Mouse (Mus musculus) Patski (cell line): Measurements from ENCODE around the gene Gnai2. TPM values are rescaled to one million over a fixed set of nuclear protein-coding genes. Genes with fewer than 3 reads are reported as not detected.

Experiments used
- ATAC-seq: fragments of 100-300 bp; one replicate; pipeline ENCODE4 v1.8.0; 2021
- CTCF ChIA-PET: fragments of 350-600 bp; sonication (Branson Sonifier 250); formaldehyde crosslinking; loops from one replicate; lab custom pipeline; 2022; ENCODE audit warnings: inconsistent platforms; lab: Charles Lee
- POLR2A ChIA-PET: fragments of 350-600 bp; sonication (Branson Sonifier 250); formaldehyde crosslinking; loops from one replicate; lab custom pipeline; 2022; ENCODE audit warnings: antibody characterized with exemption, inconsistent platforms; lab: Charles Lee
- DNase-seq: peaks from one replicate; pipeline ENCODE4 v3.0.0-alpha.2; 2011; ENCODE audit warnings: low read depth, low spot score
- H3K27me3 ChIP-seq: fragments of 371-371 bp; one replicate; pipeline ENCODE4 v1.5.1; 2021
- CTCF ChIP-seq: fragments of 100-300 bp; IDR thresholded peaks from one replicate; pipeline ENCODE4 v1.5.1; 2021
- in situ Hi-C: fragments of 300-500 bp; cut with MboI; formaldehyde crosslinking; loops from 3 replicates; pipeline ENCODE4 v1.11.1; 2018; ENCODE audit warnings: low pct_unique_long_range_greater_than_20kb, mixed read lengths
- polyA plus RNA-seq: library from polyadenylated mRNA; unstranded; gene quantifications from one replicate; pipeline ENCODE4 v1.2.3, GENCODE M21; 2021

The Gnai2 gene
- polyA plus RNA-seq, 1 experiment from 2014 or later = 592 TPM

DNA sequence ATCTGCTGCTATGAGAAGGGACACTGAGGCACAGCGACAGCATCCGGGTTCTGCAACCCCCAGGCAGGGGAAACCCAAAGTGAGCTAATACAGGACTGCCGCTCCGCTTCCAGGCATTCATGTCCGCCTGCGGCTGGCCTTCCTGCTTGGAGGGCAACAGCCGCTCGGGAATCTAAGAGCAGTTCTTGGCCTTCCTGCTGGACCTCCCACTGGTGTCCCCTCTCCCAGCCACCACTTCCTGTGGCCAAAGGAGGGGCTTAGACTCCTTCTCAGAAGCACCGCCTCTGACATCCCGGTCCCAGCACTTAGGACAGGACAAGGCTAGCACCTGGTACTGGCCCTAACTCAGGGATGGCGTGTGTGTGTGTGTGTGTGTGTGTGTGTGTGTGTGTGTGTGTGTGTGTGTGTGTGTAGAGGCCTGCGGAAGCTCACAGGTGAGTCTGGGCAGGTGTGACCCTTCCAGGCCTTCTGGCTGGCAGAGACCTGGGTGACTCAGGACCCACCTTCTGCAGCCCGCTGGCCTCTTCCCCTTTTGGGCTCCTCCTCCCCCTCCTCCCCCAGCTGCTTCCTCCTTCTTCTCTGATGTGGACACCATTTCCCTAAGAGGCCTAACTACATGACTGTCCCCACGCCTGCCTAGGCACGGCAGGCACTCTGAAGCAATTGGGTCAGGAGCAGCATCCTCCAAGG lies 6.3 kb downstream of the Gnai2 start:
- ATAC-seq (no peak), DNase-seq (no peak)
- no peak for TF ChIP-seq CTCF
- H3K27me3 ChIP-seq = no peaks in the 10 kb centered on the region
- ChIA-PET CTCF (interaction anchor here (1.3 to 2.8 kb wide), 2 partner anchors 16 to 26 kb away, joined by 3 to 19 read pairs; no protein-coding TSS in a partner anchor), POLR2A (interaction anchor here (0.5 to 0.6 kb wide), 2 partner anchors 78 to 239 kb away, joined by 3 to 5 read pairs; no protein-coding TSS in a partner anchor)
- in situ Hi-C loops = no loop called here

- no peaks in the 10 kb centered on the region for H3K27me3 ChIP-seq
- ChIA-PET CTCF (interaction anchor here (2.0 to 3.8 kb wide), 3 partner anchors 16 to 25 kb away, joined by 6 to 30 read pairs (median 24); no protein-coding TSS in a partner anchor), POLR2A (no interaction called here)
- in situ Hi-C loops = no loop called here
- ATAC-seq (no peak), DNase-seq (no peak)
- no peak for TF ChIP-seq CTCF
Observed at GRCm38 (mm10) chr9:107627387-107628255, 7.5 kb downstream of the Gnai2 start.

- ATAC-seq = peak; percentile 36
- H3K27me3 ChIP-seq = no peaks in the 10 kb centered on the region
- no peak for DNase-seq
- POLR2A ChIA-PET = interaction anchor here (0.5 to 1.5 kb wide), 2 partner anchors 8 to 329 kb away, joined by 3 read pairs; partner anchors contain the start of gene Gnai2
- CTCF ChIA-PET = interaction anchor here (0.8 to 3.8 kb wide), 6 partner anchors 9 to 24 kb away, joined by 3 to 30 read pairs (median 6); partner anchors contain the start of gene Gnai2
- TF ChIP-seq CTCF = no peak
- in situ Hi-C loops = no loop called here
Observed at GRCm38 (mm10) chr9:107626844-107627277, 8.3 kb downstream of the Gnai2 start.

DNA sequence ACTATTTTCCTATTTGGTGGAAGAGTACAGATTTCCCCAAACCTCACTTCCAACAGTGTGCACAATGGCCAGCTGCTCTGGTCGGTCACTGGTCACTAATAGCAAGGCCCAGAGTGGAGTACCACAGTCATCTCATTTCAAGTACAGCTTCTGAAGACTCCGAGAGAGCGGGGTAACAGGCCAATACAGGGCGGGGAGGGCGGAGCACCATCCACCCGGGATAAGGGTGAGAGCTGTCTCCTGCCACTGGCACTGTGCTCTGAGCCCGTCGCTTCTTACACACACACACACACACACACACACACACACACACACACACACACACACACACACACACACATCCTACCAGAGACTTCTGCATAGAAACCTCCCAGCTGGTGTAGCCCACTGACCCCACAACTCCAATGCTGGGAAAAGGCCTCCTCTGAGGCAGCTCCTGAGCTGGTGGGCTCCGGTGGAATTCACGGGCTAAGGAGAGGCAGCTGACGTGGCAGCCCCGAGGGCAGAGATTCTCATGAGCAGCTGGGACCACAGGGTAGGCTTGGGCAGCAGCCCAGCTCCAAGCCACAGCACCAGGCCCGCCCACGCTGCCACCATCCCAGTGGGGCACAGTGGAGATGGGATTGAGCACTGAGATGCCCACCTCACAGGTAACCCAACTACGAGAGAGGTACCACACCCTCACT lies 8.9 kb downstream of the Gnai2 start:
- ATAC-seq = peak; percentile 79
- ChIA-PET POLR2A (interaction anchor here (0.5 to 1.5 kb wide), 3 partner anchors 9 to 328 kb away, joined by 3 read pairs; partner anchors contain the start of gene Gnai2), CTCF (interaction anchor here (0.8 to 3.8 kb wide), 6 partner anchors 10 to 24 kb away, joined by 3 to 30 read pairs (median 6); partner anchors contain the start of gene Gnai2)
- no peak for TF ChIP-seq CTCF
- peak; percentile 87 for DNase-seq
- H3K27me3 ChIP-seq = no peaks in the 10 kb centered on the region
- in situ Hi-C loops = no loop called here

DNA sequence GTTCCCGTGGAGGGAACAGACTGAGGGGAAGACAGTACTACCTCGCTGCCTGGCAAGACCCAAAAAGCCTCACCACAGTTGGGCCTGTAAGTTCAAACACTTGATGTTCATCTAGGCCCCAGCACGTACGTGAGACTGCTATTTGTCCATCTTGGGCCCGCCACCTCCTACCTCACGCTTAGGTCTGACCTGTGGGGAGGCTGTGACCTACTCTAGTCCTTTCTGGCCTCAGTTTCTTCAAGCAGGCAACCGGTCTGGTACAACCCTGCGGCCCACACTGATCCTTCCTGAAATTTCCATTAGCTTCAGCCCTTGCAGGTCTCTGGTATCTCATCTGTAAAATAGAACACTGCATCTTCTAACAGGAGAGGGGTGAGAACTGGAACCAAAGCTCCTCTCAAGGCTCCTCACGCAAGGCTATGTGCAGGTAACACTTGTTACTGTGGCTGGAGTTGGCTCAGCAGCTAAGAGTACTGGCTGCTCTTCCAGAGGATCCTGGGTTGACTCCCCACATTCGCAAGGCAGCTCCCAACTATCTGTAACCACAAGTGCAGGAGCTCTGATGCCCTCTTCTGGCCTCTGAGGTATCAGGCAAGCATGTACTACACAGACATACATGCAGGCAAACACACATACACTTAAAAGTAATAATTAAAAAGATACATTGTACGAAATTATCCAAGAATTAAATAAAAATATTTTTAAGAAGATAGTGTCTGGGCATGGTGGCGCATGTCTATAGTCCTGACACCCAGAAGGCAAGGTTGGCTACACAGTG lies 9.6 kb downstream of the Gnai2 start:
- in situ Hi-C loops = no loop called here
- ATAC-seq = no peak

DNA sequence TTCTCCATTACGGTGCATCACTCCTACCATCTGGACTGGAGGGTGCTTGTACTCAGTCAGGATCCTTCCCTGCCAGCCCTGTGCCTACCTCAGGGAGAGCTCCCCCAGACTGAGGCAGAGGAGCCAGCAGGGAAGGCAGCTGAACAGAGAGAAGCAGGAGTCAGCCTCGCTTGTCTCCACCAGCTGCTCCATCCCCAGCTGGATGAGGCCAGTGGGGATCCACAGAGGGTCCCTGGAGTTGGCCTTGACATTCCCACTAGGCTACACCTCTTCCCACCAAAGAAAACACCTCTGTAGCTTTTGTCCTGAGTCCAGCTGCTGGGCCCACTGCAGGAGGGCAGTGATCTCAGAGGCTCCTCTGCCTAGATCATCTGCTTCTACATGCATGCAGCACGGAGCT lies 10.2 kb downstream of the Gnai2 start:
- in situ Hi-C loops = no loop called here
- ATAC-seq = no peak
- POLR2A ChIA-PET = no interaction called here
- no peak for TF ChIP-seq CTCF
- no peak for DNase-seq
- H3K27me3 ChIP-seq = no peaks in the 10 kb centered on the region
- CTCF ChIA-PET = interaction anchor here (0.7 to 3.8 kb wide), 4 partner anchors 10 to 44 kb away, joined by 3 to 30 read pairs (median 16); no protein-coding TSS in a partner anchor

More for the DNA sequence above, 9.6 kb downstream of the Gnai2 start:
- no peaks in the 10 kb centered on the region for H3K27me3 ChIP-seq
- CTCF ChIA-PET = interaction anchor here (0.7 to 3.8 kb wide), 5 partner anchors 10 to 44 kb away, joined by 3 to 30 read pairs (median 7); no protein-coding TSS in a partner anchor
- DNase-seq = no peak
- POLR2A ChIA-PET = interaction anchor here (0.6 to 1.5 kb wide), 3 partner anchors 10 to 892 kb away, joined by 3 read pairs; partner anchors contain the start of gene Gnai2
- TF ChIP-seq CTCF = no peak

GRCm38 (mm10) chr9:107624539-107624938 lies 10.6 kb downstream of the Gnai2 start:
- DNase-seq (no peak), ATAC-seq (no peak)
- ChIA-PET CTCF (interaction anchor here (0.9 to 3.8 kb wide), 2 partner anchors 12 to 20 kb away, joined by 4 to 30 read pairs; no protein-coding TSS in a partner anchor), POLR2A (no interaction called here)
- in situ Hi-C loops = no loop called here
- H3K27me3 ChIP-seq = no peaks in the 10 kb centered on the region
- no peak for TF ChIP-seq CTCF

DNA sequence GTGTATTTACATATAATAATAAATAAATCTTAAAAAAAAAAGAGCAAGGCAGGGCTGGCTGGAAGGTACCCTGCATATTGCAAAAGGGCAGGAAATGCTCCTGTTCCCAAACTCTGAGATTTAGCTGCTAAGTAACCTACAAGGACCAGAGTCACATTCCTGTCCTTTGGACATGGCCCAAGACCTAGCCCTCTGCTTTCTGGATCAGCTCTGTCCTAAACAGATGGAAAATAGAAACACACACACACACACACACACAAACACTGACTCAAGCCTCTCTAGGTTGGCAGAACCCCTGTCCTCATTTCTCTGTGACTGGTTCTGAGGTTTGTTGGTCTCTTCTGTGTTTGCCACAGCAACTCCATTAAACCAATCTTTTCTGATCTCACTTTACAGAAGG lies 14.2 kb downstream of the Gnai2 start:
- ChIA-PET POLR2A (no interaction called here), CTCF (interaction anchor here (3.3 kb wide), 1 partner anchor 24 kb away, joined by 16 read pairs; no protein-coding TSS in a partner anchor)
- ATAC-seq = no peak
- in situ Hi-C loops = no loop called here
- H3K27me3 ChIP-seq = no peaks in the 10 kb centered on the region
- TF ChIP-seq CTCF = no peak
- DNase-seq = no peak

GRCm38 (mm10) chr9:107619546-107619879 lies 15.7 kb downstream of the Gnai2 start:
- no peak for TF ChIP-seq CTCF
- in situ Hi-C loops = no loop called here
- no peak for DNase-seq
- POLR2A ChIA-PET = interaction anchor here (1.2 to 1.4 kb wide), 2 partner anchors 11 to 14 kb away, joined by 4 to 5 read pairs; no protein-coding TSS in a partner anchor
- ATAC-seq = peak; percentile 88
- no peaks in the 10 kb centered on the region for H3K27me3 ChIP-seq
- CTCF ChIA-PET = interaction anchor here (1.3 to 3.3 kb wide), 4 partner anchors 9 to 25 kb away, joined by 3 to 16 read pairs (median 4); partner anchors contain the start of gene Gnai2
